Mouse (Mus musculus) neural tube, embryonic 14.5 days (tissue): ENCODE results near the gene Ddr1. TPM values are rescaled to one million over a fixed set of nuclear protein-coding genes. Genes with fewer than 3 reads are reported as not detected.
"Not testable (repeated sequence)": the region's sequence is repeated elsewhere in the genome, so short reads cannot be mapped to it uniquely, and the experiment has no call there.

Experiments
- ATAC-seq: fragments of 200-750 bp; cut with Nextera tagmentation; 2 replicates; pipeline ENCODE4 v1.8.0; 2017; ENCODE audit warnings: low read depth, mild to moderate bottlenecking, moderate TSS enrichment, moderate library complexity
- H3K27ac ChIP-seq: fragments of 300-500 bp; sonication (generic); 2 replicates; pipeline ENCODE4 v1.5.1; 2014; ENCODE audit warnings: low read depth, mild to moderate bottlenecking, control low read depth, low read length, moderate library complexity, mixed read lengths
- H3K27me3 ChIP-seq: fragments of 300-500 bp; sonication (generic); 2 replicates; pipeline ENCODE4 v1.6.1; 2014; ENCODE audit warnings: low read length; ENCODE audit not compliant: control insufficient read depth, insufficient read depth
- H3K36me3 ChIP-seq: fragments of 300-500 bp; sonication (generic); 2 replicates; pipeline ENCODE4 v1.6.1; 2014; ENCODE audit warnings: low read length, mixed read lengths; ENCODE audit not compliant: control insufficient read depth, insufficient read depth
- H3K4me1 ChIP-seq: fragments of 300-500 bp; sonication (generic); 2 replicates; pipeline ENCODE4 v1.6.1; 2014; ENCODE audit warnings: low read length; ENCODE audit not compliant: control insufficient read depth, insufficient read depth
- H3K4me2 ChIP-seq: fragments of 300-500 bp; sonication (generic); 2 replicates; pipeline ENCODE4 v1.6.1; 2014; ENCODE audit warnings: mild to moderate bottlenecking, low read depth, low read length, control low read depth
- H3K4me3 ChIP-seq: fragments of 300-500 bp; sonication (generic); 2 replicates; pipeline ENCODE4 v1.5.1; 2014; ENCODE audit warnings: low read depth, low read length, control low read depth, mixed read lengths
- H3K9ac ChIP-seq: fragments of 300-500 bp; sonication (generic); replicated peaks from 2 replicates; pipeline ENCODE4 v1.6.1; 2014; ENCODE audit warnings: low read depth, mild to moderate bottlenecking, control low read depth, low read length, mixed read lengths
- H3K9me3 ChIP-seq: fragments of 300-500 bp; sonication (generic); 2 replicates; pipeline ENCODE4 v1.6.1; 2016; ENCODE audit warnings: low read length; ENCODE audit not compliant: control insufficient read depth
- WGBS: fragments of 180-500 bp; shearing (Covaris S2); extraction: QIAGEN DNeasy Blood & Tissue Kit; methylation state at CpG from one replicate; pipeline ENCODE4 v1.1.7; 2014; 5-methylcytosine and 5-hydroxymethylcytosine counted together
- polyA plus RNA-seq: library from polyadenylated mRNA; unstranded; fragments of >200 nt; fragmentation: Nextera tagmentation; extraction: Ambion mirVana; gene quantifications from 2 replicates; pipeline ENCODE4 v1.2.1, GENCODE M21; 2014

Ddr1 gene
- polyA plus RNA-seq, 1 experiment from 2014 or later: 48.6 TPM

DNA sequence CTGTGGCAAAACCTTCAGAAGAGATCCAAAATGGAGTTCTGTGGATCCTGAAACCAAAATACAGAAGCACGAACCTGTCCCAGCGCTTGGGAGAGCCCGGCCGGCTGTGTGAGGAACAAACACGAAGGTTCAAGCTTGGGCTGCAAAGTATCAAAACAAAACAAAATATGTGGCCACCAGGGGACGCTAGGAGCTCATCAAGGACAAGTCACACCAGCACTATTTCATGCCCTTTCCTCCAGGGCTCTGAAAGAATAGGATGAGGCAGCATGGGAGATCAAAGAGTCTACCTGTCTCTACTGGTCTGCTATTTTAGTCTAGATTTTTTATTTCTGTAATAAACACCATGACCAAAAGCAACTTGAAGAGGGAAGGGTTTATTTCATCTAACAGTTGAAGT is 35.3 kb upstream of the Ddr1 start:
- 17% methylated on average over 6 of the region's 6 CpGs for WGBS
- no peaks in the 10 kb centered on the region for H3K4me1 ChIP-seq
- H3K9ac ChIP-seq: no peak overlapping the region
- ATAC-seq: no peak
- H3K27ac ChIP-seq: no peak overlapping the region
- H3K9me3 ChIP-seq: no peaks in the 10 kb centered on the region
- no peaks in the 10 kb centered on the region for H3K36me3 ChIP-seq
- H3K27me3 ChIP-seq: no peaks in the 10 kb centered on the region
- H3K4me3 ChIP-seq: no peak overlapping the region
- no peak overlapping the region for H3K4me2 ChIP-seq

DNA sequence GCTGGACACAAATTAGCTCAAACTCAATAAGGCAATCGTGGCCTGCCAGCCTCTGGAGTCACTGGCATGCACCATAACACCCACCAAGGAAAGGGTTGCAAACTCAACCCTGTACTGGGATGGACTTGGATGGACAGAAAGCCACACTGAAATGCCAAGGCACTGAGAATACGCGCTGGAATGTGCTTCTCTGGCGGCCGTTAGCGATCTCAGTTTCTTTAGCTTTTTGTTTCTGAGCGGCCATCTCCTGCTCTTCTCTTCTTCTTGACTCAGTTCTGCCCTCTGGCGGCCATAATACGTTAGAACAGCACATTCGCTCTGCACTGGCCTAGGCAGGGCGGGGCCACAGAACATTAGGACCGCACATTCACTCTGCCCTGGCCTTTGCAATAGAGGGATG is 33.3 kb upstream of the Ddr1 start:
- H3K4me2 ChIP-seq: no peak overlapping the region; the same call in 1 of the 2 replicates

DNA sequence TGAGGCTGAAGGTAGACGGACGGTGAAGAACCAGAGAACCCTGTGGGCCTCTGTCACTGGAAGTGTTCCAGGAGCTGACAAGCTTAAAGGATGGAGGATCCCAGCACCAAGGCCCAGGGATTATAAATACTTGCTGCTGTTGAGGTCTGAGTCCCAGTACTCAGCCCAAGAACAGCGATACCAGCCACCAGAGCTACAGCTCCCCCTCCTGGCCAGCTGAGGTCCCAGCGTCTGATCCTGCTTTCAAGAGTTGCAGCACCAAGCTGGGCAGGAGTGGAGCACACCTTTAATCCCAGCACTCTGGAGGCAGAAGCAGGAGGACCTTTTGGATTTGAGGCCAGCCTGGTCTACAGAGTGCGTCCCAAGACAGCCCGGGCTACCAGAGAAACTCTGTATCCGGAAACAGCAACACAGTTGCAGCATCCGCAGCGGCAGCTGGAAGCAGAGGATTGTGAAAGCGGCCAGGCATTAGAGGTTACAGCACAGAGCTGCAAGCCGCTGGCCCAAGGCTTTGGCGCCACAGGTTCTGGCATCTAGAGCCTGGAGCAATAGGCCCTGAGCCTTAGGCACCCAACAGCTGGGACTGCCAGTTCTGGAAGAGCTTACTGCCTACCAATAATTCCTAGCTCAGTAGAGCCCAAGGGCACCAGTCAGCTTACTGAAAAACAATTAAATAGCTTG is 32.0 kb upstream of the Ddr1 start:
- no peak overlapping the region for H3K4me2 ChIP-seq
- 0 out of 2 replicates have a peak, but pooled peaks have one; percentile 26 for ATAC-seq
- WGBS: 37% methylated on average over 12 of the region's 12 CpGs
- no peak overlapping the region for H3K27ac ChIP-seq
- H3K9me3 ChIP-seq: no peaks in the 10 kb centered on the region
- H3K4me3 ChIP-seq: no peak overlapping the region
- H3K9ac ChIP-seq: no peak overlapping the region
- H3K36me3 ChIP-seq: no peaks in the 10 kb centered on the region
- no peaks in the 10 kb centered on the region for H3K27me3 ChIP-seq
- no peaks in the 10 kb centered on the region for H3K4me1 ChIP-seq

More for the DNA sequence above, 33.3 kb upstream of the Ddr1 start:
- Histone ChIP-seq H3K4me1 (no peaks in the 10 kb centered on the region), H3K9ac (no peak overlapping the region), H3K36me3 (no peaks in the 10 kb centered on the region), H3K27me3 (no peaks in the 10 kb centered on the region), H3K4me3 (no peak overlapping the region), H3K27ac (no peak overlapping the region), H3K9me3 (no peaks in the 10 kb centered on the region)
- 9% methylated on average over 12 of the region's 12 CpGs for WGBS
- ATAC-seq: peak; percentile 80

DNA sequence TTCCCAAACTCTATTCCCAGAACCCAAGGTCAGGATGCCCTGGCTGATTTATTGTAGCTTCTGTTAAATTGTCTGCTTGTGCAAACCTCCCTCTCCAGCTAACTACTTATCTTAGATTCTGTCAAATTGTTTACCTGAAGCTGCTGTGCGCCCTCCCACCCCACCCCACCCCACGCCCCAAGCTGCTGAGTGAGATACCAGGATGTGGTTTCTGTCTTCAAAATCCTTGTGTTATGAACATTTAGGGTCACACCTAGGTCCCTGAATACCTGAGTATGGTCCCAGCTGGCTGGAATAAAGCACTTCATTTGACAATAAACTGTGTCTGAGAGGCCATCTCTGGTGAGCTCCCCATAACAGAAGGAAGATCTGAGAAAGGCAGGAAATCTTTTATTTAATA is 30.1 kb upstream of the Ddr1 start:
- no peak overlapping the region for H3K4me2 ChIP-seq
- WGBS: 92% methylated on average over 2 of the region's 2 CpGs
- no peak for ATAC-seq
- H3K27ac ChIP-seq: no peak overlapping the region
- H3K9me3 ChIP-seq: no peaks in the 10 kb centered on the region
- H3K4me1 ChIP-seq: no peaks in the 10 kb centered on the region
- H3K9ac ChIP-seq: no peak overlapping the region
- no peaks in the 10 kb centered on the region for H3K36me3 ChIP-seq
- no peaks in the 10 kb centered on the region for H3K27me3 ChIP-seq
- H3K4me3 ChIP-seq: no peak overlapping the region

DNA sequence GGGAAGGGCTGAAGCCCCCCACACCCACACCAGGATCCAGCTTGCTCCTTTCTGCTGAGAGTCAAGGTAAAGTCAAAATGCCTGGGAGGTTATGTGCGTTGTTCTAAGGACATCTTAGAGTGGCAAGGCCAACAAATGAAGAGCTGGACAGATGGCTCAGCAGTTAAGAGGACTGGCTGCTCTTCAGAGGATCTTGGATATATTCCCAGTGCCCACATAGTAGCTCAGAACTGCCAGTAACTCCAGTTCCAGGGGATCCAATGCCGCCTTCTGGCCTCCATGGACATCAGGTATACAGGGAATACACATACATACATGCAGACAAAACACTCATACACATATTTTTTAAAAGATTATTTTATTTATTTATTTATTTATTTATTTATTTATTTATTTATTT is 29.0 kb upstream of the Ddr1 start:
- no peak overlapping the region for H3K27ac ChIP-seq

DNA sequence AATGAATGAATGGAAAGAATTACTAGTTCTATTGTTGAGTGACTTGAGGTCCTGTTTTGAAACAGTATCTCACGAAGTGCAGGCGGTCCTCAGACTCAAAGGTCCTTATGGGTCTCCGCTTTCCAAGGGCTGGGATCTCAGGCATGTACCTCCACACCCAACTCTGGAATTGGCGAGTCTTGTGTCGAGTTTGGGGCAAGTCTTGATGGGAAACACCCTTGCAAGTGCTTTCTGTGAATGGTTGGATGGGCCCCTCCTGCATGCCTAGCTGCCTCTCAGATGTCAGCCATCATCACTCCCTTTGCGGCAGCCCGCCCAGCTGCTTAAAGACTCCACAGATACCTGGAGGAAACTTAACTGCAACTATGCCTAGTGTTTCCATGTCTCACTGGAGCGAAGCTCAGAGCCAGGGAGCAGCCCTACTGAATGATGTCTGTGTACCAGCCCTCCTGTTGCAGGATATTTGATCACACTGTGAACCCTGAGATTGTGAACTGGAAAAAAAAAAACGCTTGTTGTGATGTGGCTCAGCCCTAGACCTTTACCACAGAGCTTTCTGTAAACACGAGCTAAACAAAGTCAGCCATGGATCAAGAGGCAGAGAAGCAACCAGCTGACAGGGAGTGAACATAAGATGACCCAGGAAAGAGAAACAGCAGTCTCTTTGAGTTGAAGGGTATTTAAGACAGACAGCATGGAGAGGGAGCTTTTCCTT is 27.2 kb upstream of the Ddr1 start:
- WGBS: 75% methylated on average over 10 of the region's 10 CpGs
- H3K36me3 ChIP-seq: no peaks in the 10 kb centered on the region
- H3K9ac ChIP-seq: no peak overlapping the region
- H3K4me3 ChIP-seq: no peak overlapping the region
- H3K27ac ChIP-seq: no peak overlapping the region
- no peak overlapping the region for H3K4me2 ChIP-seq
- H3K9me3 ChIP-seq: no peaks in the 10 kb centered on the region
- H3K27me3 ChIP-seq: no peaks in the 10 kb centered on the region
- H3K4me1 ChIP-seq: no peaks in the 10 kb centered on the region
- no peak for ATAC-seq

More for the DNA sequence above, 29.0 kb upstream of the Ddr1 start:
- WGBS: 97% methylated on average over 2 of the region's 2 CpGs
- no peak overlapping the region for H3K4me2 ChIP-seq
- no peaks in the 10 kb centered on the region for H3K27me3 ChIP-seq
- H3K4me1 ChIP-seq: no peaks in the 10 kb centered on the region
- H3K36me3 ChIP-seq: no peaks in the 10 kb centered on the region
- H3K9me3 ChIP-seq: no peaks in the 10 kb centered on the region
- ATAC-seq: no peak
- H3K9ac ChIP-seq: no peak overlapping the region
- H3K4me3 ChIP-seq: no peak overlapping the region

DNA sequence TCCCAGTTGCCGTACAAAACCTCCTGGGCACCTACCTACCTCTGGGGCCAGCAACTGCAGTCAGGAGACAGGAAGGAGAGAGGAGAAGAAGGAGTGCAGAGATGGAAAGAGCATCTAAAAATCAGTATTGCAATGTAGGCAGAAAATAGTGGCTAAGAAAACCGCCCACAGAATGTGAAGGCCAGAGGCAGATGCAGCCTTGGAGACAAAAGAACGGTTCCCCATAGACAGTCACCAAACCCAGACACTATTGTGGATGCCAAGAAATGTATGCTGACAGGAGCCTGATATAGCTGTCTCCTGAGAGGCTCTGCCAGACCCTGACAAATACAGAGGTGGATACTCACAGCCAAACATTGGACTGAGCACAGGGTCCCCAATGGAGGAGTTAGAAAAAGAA is 25.7 kb upstream of the Ddr1 start:
- WGBS: 61% methylated on average over 3 of the region's 3 CpGs

DNA sequence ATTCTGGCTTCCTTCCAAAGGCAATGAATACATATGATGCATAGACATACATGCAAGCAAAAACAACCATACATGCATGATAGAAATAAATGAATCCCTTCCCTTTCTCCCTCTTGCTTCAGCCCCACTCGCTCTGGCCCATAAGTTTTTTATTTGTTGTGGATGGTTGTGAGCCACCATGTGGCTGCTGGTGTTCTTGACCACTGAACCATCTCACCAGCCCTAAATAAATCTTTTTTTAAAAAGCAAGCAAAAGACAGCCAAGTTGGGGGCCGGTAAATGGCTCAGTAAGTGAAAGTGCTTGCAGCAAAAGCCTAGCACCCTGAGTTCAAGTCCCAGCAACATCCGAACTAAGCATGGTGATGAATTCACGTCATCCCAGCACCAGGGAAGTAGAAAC is 24.4 kb upstream of the Ddr1 start:
- H3K27ac ChIP-seq: no peak overlapping the region
- H3K4me2 ChIP-seq: no peak overlapping the region
- H3K4me1 ChIP-seq: no peaks in the 10 kb centered on the region
- ATAC-seq: no peak
- H3K4me3 ChIP-seq: no peak overlapping the region
- H3K27me3 ChIP-seq: no peaks in the 10 kb centered on the region
- H3K9ac ChIP-seq: no peak overlapping the region
- 70% methylated on average over 4 of the region's 4 CpGs for WGBS
- no peaks in the 10 kb centered on the region for H3K36me3 ChIP-seq
- no peaks in the 10 kb centered on the region for H3K9me3 ChIP-seq

More for the DNA sequence above, 25.7 kb upstream of the Ddr1 start:
- not testable (repeated sequence) for H3K4me3 ChIP-seq, H3K27me3 ChIP-seq, H3K27ac ChIP-seq, H3K4me2 ChIP-seq, ATAC-seq, H3K4me1 ChIP-seq, H3K9ac ChIP-seq, H3K36me3 ChIP-seq, H3K9me3 ChIP-seq

DNA sequence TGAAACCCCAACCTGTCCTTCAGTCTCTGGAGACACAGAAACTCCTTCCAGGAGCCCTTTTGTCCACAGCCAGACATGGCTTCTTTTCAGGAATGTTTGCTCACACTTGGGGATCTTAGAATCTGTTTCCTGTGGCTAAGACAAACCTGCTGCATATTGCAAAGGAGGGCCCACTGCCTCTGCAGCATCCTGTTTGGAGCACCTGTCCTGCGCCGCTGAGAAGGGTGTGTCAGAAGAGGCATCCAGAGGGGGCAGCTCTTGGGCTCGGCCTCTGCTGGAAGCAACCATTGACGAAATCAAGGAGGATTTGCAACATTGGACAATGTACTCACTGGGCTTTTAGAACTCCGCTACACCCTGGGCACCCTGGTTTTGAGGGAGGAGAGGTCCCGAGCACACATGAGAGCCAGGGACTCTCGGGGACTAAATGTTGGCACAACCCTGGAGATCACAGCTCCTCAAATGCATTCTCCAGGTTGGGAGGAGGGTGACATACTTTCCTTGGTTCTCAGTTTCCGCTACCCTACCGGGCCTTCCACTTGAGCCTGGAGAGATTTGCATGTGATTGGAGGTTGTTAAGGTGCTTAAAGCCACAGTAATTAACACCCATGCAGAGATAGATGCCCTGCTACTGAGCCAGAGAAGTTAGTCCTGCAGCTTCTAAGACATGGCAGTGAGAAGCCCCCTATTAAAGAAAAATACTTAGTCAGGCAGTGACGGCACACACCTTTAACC is 23.2 kb upstream of the Ddr1 start:
- Histone ChIP-seq H3K4me2 (no peak overlapping the region), H3K36me3 (no peaks in the 10 kb centered on the region), H3K27me3 (no peaks in the 10 kb centered on the region), H3K4me1 (no peaks in the 10 kb centered on the region), H3K9ac (no peak overlapping the region), H3K4me3 (no peak overlapping the region), H3K27ac (no peak overlapping the region), H3K9me3 (no peaks in the 10 kb centered on the region)
- no peak for ATAC-seq
- 37% methylated on average over 10 of the region's 10 CpGs for WGBS
